Mouse (Mus musculus) CH12.LX (cell line): ENCODE data around the gene Phf2. TPM values are rescaled to one million over a fixed set of nuclear protein-coding genes. Genes with fewer than 3 reads are reported as not detected.
A peak's percentile ranks its signal among the peaks of the same experiment; 100 is the strongest.

ENCODE experiments used
- DNase-seq: peaks from one replicate; pipeline ENCODE4 v3.0.0-alpha.2; 2013; ENCODE audit errors: extremely low read depth
- H3K27ac ChIP-seq: 2 replicates; pipeline ENCODE4 v1.5.1; 2012; ENCODE audit warnings: low read depth, mild to moderate bottlenecking, control low read depth, moderate library complexity; ENCODE audit not compliant: insufficient read depth
- H3K27me3 ChIP-seq: replicated peaks from 2 replicates; pipeline ENCODE3; 2012; ENCODE audit warnings: inconsistent platforms
- H3K36me3 ChIP-seq, 2 experiments: replicated peaks in 1 of 2; 2 replicates each; pipeline versions ENCODE3 to v1.6.1; 2012; ENCODE audit warnings: inconsistent platforms in 1 of 2, low read length in 1 of 2, mild to moderate bottlenecking in 1 of 2, mixed read lengths in 1 of 2, moderate library complexity in 1 of 2; ENCODE audit not compliant: control insufficient read depth in 1 of 2, insufficient read depth in 1 of 2
- H3K4me1 ChIP-seq, 2 experiments: 2 replicates each; pipeline ENCODE4 v1.6.1; 2012; ENCODE audit warnings: inconsistent platforms in 1 of 2, moderate library complexity in 1 of 2; ENCODE audit not compliant: insufficient read depth in 2 of 2, control insufficient read depth in 1 of 2
- H3K4me2 ChIP-seq: 2 replicates; pipeline ENCODE4 v1.6.1; 2012; ENCODE audit warnings: low read depth, mild to moderate bottlenecking, control low read depth; ENCODE audit not compliant: poor library complexity, insufficient read depth, severe bottlenecking
- H3K4me3 ChIP-seq, 3 experiments: fragments of 150-350 bp in 1 of 3; sonication (generic) in 1 of 3; replicated peaks in 1 of 3; 2 replicates each; pipeline versions ENCODE3 to v1.5.1; 2011 to 2012; ENCODE audit warnings: low read depth in 2 of 3, low read length in 2 of 3, mild to moderate bottlenecking in 2 of 3, moderate library complexity in 2 of 3, control low read depth in 1 of 3, improper control_type of control experiment in 1 of 3, inconsistent platforms in 1 of 3, mixed read lengths in 1 of 3; ENCODE audit not compliant: poor library complexity in 1 of 3
- H3K79me2 ChIP-seq: replicated peaks from 2 replicates; pipeline ENCODE4 v1.6.1; 2012; ENCODE audit warnings: mild to moderate bottlenecking, moderate library complexity; ENCODE audit not compliant: control insufficient read depth, poor library complexity, insufficient read depth, severe bottlenecking; ENCODE audit errors: extremely low read depth
- H3K9ac ChIP-seq: 2 replicates; pipeline ENCODE4 v1.6.1; 2012; ENCODE audit warnings: low read depth, mild to moderate bottlenecking, control low read depth, moderate library complexity; ENCODE audit not compliant: insufficient read depth
- H3K9me3 ChIP-seq: replicated peaks from 2 replicates; pipeline ENCODE3; 2012; ENCODE audit warnings: low read length, inconsistent platforms, mixed read lengths
- CHD2 ChIP-seq: IDR thresholded peaks from 2 replicates; pipeline ENCODE4 v1.6.1; 2011; ENCODE audit warnings: low read length, improper control_type of control experiment
- CTCF ChIP-seq, 2 experiments: IDR thresholded peaks in 1 of 2; conservative IDR thresholded peaks in 1 of 2; 2 replicates each; pipeline ENCODE4 v1.5.1; 2011 to 2012; ENCODE audit warnings: low read depth in 2 of 2, low read length in 2 of 2, improper control_type of control experiment in 1 of 2, inconsistent platforms in 1 of 2, mild to moderate bottlenecking in 1 of 2, moderate library complexity in 1 of 2
- ELF1 ChIP-seq: IDR thresholded peaks from 2 replicates; pipeline ENCODE4 v1.6.1; 2014; ENCODE audit warnings: low read depth, mild to moderate bottlenecking, inconsistent platforms, low read length, improper control_type of control experiment
- ETS1 ChIP-seq: conservative IDR thresholded peaks from 2 replicates; pipeline ENCODE4 v1.6.1; 2012; ENCODE audit warnings: low read depth, mild to moderate bottlenecking, inconsistent platforms, low read length, improper control_type of control experiment, moderate library complexity
- GABPA ChIP-seq: IDR thresholded peaks from 2 replicates; pipeline ENCODE4 v1.6.1; 2012; ENCODE audit warnings: low read depth, low read length, improper control_type of control experiment, inconsistent platforms; ENCODE audit not compliant: insufficient replicate concordance
- JUN ChIP-seq: IDR thresholded peaks from 2 replicates; pipeline ENCODE4 v1.6.1; 2011; ENCODE audit warnings: low read depth, mild to moderate bottlenecking, low read length, improper control_type of control experiment, moderate library complexity; ENCODE audit not compliant: insufficient read depth
- JUND ChIP-seq: conservative IDR thresholded peaks from 2 replicates; pipeline ENCODE4 v1.6.1; 2011; ENCODE audit warnings: low read depth, low read length, improper control_type of control experiment
- KAT2A ChIP-seq: IDR thresholded peaks from 2 replicates; pipeline ENCODE4 v1.6.1; 2012; ENCODE audit warnings: low read length, improper control_type of control experiment, inconsistent platforms; ENCODE audit not compliant: insufficient replicate concordance
- MAFK ChIP-seq: IDR thresholded peaks from 2 replicates; pipeline ENCODE4 v1.6.1; 2011; ENCODE audit warnings: low read length, improper control_type of control experiment; ENCODE audit not compliant: insufficient replicate concordance
- POLR2A ChIP-seq: IDR thresholded peaks from 2 replicates; pipeline ENCODE4 v1.6.1; 2011; ENCODE audit warnings: low read depth, mild to moderate bottlenecking, improper control_type of control experiment, low read length
- RAD21 ChIP-seq: IDR thresholded peaks from 2 replicates; pipeline ENCODE4 v1.6.1; 2011; ENCODE audit warnings: low read depth, mild to moderate bottlenecking, low read length, improper control_type of control experiment, moderate library complexity
- RCOR1 ChIP-seq: conservative IDR thresholded peaks from 2 replicates; pipeline ENCODE4 v1.6.1; 2012; ENCODE audit warnings: low read depth, mild to moderate bottlenecking, inconsistent platforms, low read length, improper control_type of control experiment
- SIN3A ChIP-seq: IDR thresholded peaks from 2 replicates; pipeline ENCODE4 v1.6.1; 2012; ENCODE audit warnings: low read length, improper control_type of control experiment, inconsistent platforms
- SMC3 ChIP-seq: IDR thresholded peaks from 2 replicates; pipeline ENCODE4 v1.6.1; 2011; ENCODE audit warnings: low read depth, low read length, improper control_type of control experiment
- TCF12 ChIP-seq: IDR thresholded peaks from 2 replicates; pipeline ENCODE4 v1.6.1; 2014; ENCODE audit warnings: low read depth, mild to moderate bottlenecking, inconsistent platforms, low read length, improper control_type of control experiment
- UBTF ChIP-seq: IDR thresholded peaks from 2 replicates; pipeline ENCODE4 v1.6.1; 2012; ENCODE audit warnings: low read depth, mild to moderate bottlenecking, inconsistent platforms, low read length, improper control_type of control experiment, moderate library complexity
- USF1 ChIP-seq: IDR thresholded peaks from 2 replicates; pipeline ENCODE4 v1.6.1; 2014; ENCODE audit warnings: low read depth, mild to moderate bottlenecking, inconsistent platforms, low read length, improper control_type of control experiment
- USF2 ChIP-seq: conservative IDR thresholded peaks from 2 replicates; pipeline ENCODE4 v1.6.1; 2011; ENCODE audit warnings: low read depth, low read length, improper control_type of control experiment
- ZC3H11A ChIP-seq: IDR thresholded peaks from 2 replicates; pipeline ENCODE4 v1.6.1; 2012; ENCODE audit warnings: low read depth, mild to moderate bottlenecking, inconsistent platforms, low read length, improper control_type of control experiment
- ZMIZ1 ChIP-seq: IDR thresholded peaks from 2 replicates; pipeline ENCODE4 v1.6.1; 2012; ENCODE audit warnings: low read depth, mild to moderate bottlenecking, inconsistent platforms, low read length, improper control_type of control experiment
- dilution Hi-C: fragments of 300-500 bp; cut with MboI; formaldehyde crosslinking; loops from 2 replicates; pipeline ENCODE4 v1.14.3; 2020; ENCODE audit warnings: low sequenced_read_pairs; ENCODE audit not compliant: extremely low pct_unique_long_range_greater_than_20kb, extremely low pct_ligation_motif_present
- in situ Hi-C: fragments of 300-500 bp; cut with MboI; formaldehyde crosslinking; loops from 3 replicates; pipeline ENCODE4 v1.14.3; 2019; ENCODE audit warnings: low sequenced_read_pairs, low pct_ligation_motif_present, low pct_unique_long_range_greater_than_20kb, mixed read lengths
- polyA plus RNA-seq: library from polyadenylated mRNA; unstranded; fragments of >175 nt; gene quantifications from 2 replicates; pipeline ENCODE4 v1.2.1, GENCODE M21; 2012; ENCODE audit warnings: low read depth; ENCODE audit not compliant: insufficient read length
- total RNA-seq, 2 experiments: library from RNA; depleted of rRNA; stranded (reverse); fragments of 300-350 nt in 1 of 2; fragments of >200 nt in 1 of 2; gene quantifications; 2 replicates each; pipeline ENCODE4 v1.2.3; 2012 to 2014

Gene Phf2
- total and polyA plus RNA-seq, 3 experiments = 2.3 to 14.2 (median 6.7) TPM

DNA sequence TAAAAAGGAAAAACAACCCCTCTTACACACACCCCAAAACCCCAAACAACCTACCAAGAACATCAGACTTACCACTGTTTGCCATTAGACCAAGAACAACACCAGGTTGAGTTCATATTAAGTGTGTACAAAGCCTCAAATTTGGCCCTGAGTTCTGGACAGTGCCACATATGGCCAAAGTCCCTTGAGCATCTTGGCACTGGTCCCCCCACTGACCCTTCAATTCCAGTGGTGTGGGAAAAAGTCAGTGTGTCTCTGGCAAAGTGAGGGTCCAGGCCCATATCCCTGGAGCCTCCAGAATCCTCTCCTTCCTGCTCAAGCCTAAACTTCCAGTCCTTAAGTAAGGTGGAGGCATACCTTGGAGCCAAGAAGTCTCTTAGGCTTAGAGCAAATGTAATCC is 6.9 kb upstream of the Phf2 start:
- no peaks in the 10 kb centered on the region for H3K9me3 ChIP-seq
- H3K27ac ChIP-seq = no peak overlapping the region
- no peaks in the 10 kb centered on the region for H3K79me2 ChIP-seq
- in situ Hi-C loops = loop anchor here (10.0 kb wide), 1 partner anchor 117 kb away; no protein-coding TSS in a partner anchor
- peak overlapping the region; percentile 42 to 58 (median 54) for H3K4me3 ChIP-seq
- H3K27me3 ChIP-seq = no peaks in the 10 kb centered on the region
- peaks cover 18 to 33% of the 10 kb centered on the region in 2 experiments for H3K36me3 ChIP-seq
- no peak for DNase-seq
- dilution Hi-C loops = no loop called here
- H3K4me2 ChIP-seq = peak overlapping the region; percentile 72
- H3K4me1 ChIP-seq = peaks cover 3 to 24% of the 10 kb centered on the region in 2 experiments; a peak in 3 of 4 replicates
- TF ChIP-seq ZMIZ1 = no peak
- TF ChIP-seq SMC3 = no peak
- TF ChIP-seq MAFK = no peak
- TF ChIP-seq ETS1 = no peak
- H3K9ac ChIP-seq = peak overlapping the region; percentile 90

DNA sequence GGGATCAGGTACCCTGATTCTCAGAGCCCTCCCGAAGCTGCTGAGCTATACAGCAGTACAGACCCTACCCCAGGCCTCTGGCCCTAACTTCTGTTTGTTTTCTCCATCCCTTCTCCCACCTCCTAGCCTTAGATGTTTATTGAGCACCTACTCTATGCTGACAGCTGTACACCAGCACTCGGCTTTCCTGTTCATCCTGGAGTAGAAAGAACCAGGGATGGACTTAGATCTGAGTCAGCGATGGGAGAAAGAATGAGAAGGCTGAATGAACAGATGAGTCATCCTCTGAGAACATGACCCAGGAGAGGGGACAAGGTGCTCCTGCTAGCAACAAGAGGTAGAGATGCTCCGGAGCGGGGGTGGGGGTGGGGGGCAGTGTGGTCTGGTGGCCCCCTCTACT is 1.8 kb upstream of the Phf2 start:
- dilution Hi-C loops = no loop called here
- no peak overlapping the region for H3K4me2 ChIP-seq
- peaks cover 0 to 8% of the 10 kb centered on the region in 2 experiments for H3K36me3 ChIP-seq
- H3K9me3 ChIP-seq = no peaks in the 10 kb centered on the region
- H3K4me1 ChIP-seq = peaks cover 14 to 44% of the 10 kb centered on the region in 2 experiments
- H3K79me2 ChIP-seq = peaks cover 4% of the 10 kb centered on the region; the same call in 1 of the 2 replicates
- H3K9ac ChIP-seq = no peak overlapping the region
- TF ChIP-seq UBTF (no peak), USF2 (no peak), RCOR1 (no peak), SIN3A (no peak), CHD2 (no peak), CTCF (conservative IDR thresholded peaks at IDR 0.05 in 1 of 2, IDR thresholded peaks at IDR 0.05 in 1 of 2; ENCODE audit: low read depth in 2 of 2, low read length in 2 of 2) (no peak), JUN (no peak), TCF12 (no peak), ELF1 (no peak), RAD21 (no peak), KAT2A (no peak), ZC3H11A (no peak), USF1 (no peak), JUND (no peak), GABPA (no peak), POLR2A (no peak)
- H3K27me3 ChIP-seq = no peaks in the 10 kb centered on the region
- in situ Hi-C loops = loop anchor here (5.0 to 25.0 kb wide), 3 partner anchors 95 to 315 kb away; partner anchors contain the start of genes Fam120a and Ninj1
- no peak overlapping the region for H3K27ac ChIP-seq
- H3K4me3 ChIP-seq = no peak overlapping the region
- DNase-seq = no peak
